Mouse (Mus musculus): Measurements from ENCODE around the gene Sp140.
"Not testable (repeated sequence)": the region's sequence is repeated elsewhere in the genome, so short reads cannot be mapped to it uniquely, and the experiment has no call there.

Gene Sp140

DNA sequence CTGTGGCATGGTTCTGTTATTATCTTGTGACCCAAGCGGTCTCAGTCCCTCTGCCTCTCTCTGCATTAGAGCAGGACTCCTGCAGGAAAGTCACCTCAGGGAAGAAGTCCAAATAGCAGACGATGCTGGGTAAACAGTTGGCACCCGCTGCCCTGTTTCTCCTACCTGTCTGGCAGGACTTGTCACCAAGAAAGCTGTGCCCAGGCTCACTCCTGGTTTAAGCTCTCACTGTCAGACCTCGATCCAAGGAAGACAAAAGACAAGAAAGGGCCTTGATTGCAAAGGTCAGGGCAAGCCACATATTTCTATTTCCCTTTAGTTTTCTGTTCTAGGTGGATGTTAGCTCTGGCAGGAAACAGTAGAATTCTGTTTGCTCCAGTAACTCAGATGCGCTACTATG is 50.3 kb downstream of the Sp140 start:
- not testable (repeated sequence) for DNase-seq

DNA sequence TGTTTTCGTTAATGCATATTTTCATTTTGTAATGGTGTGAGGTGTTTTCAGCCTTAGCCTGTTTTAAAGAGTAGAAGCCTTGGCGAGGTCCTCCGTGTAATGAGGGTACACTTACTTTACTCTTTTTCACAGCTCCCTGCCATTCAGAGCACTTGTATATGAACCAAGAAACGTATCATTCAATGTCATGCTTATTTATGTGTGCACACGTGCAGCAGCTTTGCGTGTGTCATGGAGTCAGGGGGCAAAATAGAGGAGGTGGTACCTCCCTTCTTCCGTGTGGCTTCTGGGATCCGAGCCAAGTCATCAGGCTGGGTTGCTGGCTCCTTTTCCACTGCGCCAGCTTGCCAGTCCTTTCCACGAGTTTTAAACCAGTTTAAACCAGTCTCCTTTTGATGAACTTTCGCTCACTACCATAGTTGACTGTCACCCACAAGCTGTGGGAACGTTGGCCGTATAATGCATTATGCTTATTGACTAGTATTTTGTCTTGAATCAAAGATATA is 51.6 kb downstream of the Sp140 start:
- DNase-seq = peak in 1 of 2 experiments; percentile 20

DNA sequence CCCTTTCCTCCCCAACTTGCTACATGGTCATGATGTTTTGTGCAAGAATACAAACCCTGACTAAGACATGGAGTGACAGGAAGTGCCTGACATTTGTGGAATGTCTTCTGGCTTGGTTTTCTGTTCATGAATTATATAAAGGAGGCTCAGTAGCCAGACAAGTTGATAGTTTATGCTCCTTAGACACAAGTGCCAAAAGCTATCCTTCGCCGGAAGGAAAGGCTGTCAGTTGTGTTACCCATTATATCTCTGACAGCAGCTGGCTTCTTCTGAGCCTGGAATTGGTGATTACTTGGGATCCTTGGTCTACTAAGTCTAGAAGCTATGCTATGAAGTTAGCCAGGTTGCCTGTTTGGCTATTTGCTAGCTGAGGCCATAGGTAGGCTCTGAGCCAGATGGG is 57.0 kb downstream of the Sp140 start:
- not testable (repeated sequence) for DNase-seq

DNA sequence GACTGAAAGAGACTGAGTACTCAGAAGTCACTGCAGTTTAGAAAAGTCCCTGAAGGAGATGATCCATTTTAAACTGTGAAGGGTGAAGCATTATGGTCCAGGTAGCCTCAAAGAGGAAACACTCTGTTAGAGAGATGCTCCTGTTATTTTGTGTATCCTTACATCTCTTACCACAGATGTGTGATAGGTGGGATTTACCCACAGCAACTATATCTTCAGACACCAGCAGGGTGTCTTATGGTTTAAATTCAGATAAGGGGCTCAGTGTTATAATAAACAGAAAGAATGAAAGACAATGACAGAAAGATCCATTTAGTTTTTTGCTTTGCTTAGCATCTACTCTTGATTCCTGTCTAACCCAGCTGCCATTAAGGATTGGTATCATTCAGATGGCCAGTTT is 64.1 kb downstream of the Sp140 start:
- no peak for DNase-seq

DNA sequence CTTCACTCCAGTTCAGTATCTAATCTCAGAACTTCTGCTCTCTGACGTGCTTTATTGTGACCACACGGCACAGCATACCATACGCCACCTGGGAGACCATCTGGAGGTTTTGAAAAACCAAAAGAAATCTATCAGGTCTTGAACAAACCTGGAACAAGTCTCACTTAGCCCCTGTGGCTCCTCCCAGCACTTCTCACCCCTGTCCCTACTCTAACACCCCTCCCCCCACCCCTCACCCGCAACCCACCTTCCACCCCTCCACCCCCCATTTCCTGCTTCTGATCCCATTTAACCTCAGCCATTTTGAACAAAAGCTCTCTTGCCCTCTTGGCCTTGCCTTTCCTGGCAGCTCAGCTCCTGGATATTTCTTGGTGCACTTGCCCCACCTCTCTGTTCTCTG is 80.0 kb downstream of the Sp140 start:
- peak in 1 of 2 experiments; percentile 34 for DNase-seq

GRCm38 (mm10) chr1:85686666-85687065 is 86.5 kb downstream of the Sp140 start:
- peak in 1 of 2 experiments; percentile 28 for DNase-seq

GRCm38 (mm10) chr1:85687346-85687745 is 87.2 kb downstream of the Sp140 start:
- DNase-seq = peak; percentile 49 to 76

- DNase-seq = no peak
These were observed 90.4 kb downstream of the Sp140 start for GRCm38 (mm10) chr1:85690544-85690943.

DNA sequence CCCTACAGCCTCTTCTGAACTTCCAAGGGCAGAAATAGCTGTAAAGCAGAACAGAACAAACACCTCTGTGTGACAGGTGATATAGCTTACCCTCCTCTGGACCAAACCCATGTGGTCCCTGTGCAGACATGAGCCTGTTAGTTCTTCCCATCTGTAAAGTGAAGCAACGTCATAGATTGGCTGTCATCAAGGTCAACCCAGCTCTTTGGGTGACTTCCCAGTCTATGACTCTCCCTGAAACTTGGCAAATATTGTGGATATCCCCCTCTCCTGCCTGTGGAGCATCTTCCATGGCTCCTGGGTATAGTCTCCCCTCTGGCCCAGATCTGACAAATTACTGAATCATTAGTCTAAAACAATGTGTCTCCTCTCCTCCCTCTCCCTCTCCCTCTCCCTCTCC is 92.1 kb downstream of the Sp140 start:
- DNase-seq = peak in 1 of 2 experiments; percentile 2

DNA sequence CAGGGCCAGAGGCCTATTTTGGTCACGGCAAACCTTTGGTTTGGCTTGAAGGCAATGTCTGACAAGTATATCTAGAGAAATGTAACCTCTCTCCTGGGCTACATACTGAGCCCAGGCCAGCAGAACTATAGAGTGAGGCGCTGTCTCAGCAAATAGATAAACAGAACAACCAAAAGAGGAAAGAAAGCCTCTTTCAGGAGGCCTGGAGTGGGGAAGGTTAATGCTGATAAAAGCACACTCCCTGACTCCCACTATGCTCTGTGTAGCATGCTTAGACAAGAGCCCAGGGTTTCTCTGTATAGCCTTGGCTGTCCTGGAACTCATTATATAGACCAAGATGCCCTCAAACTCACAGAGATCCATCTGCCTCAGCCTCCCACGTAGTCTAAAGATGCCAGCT is 93.1 kb downstream of the Sp140 start:
- peak in 1 of 2 experiments; percentile 1 for DNase-seq

Data from thymus, adult 18-20 months (tissue).